Mouse (Mus musculus) granulocyte monocyte progenitor cell, adult 5-6 weeks (primary cell): ENCODE data around the gene Dad1. TPM values are rescaled to one million over a fixed set of nuclear protein-coding genes. Genes with fewer than 3 reads are reported as not detected.

Experiments
- ATAC-seq: replicated peaks from 2 replicates; pipeline ENCODE4 v1.8.0; 2016; ENCODE audit warnings: mild to moderate bottlenecking, moderate TSS enrichment, inconsistent platforms; ENCODE audit not compliant: poor library complexity, severe bottlenecking
- total RNA-seq, 2 experiments: library from RNA; stranded (forward) in 1 of 2; stranded (reverse) in 1 of 2; fragments of 200-712, 200-1000 nt in 1 of 2; fragments of >200 nt in 1 of 2; fragmentation: Nextera tagmentation in 1 of 2; gene quantifications; 2 replicates each; pipeline ENCODE4 v1.2.3; 2014 to 2017

Gene Dad1
- total RNA-seq, 2 experiments from 2014 or later: 177 to 260 TPM

DNA sequence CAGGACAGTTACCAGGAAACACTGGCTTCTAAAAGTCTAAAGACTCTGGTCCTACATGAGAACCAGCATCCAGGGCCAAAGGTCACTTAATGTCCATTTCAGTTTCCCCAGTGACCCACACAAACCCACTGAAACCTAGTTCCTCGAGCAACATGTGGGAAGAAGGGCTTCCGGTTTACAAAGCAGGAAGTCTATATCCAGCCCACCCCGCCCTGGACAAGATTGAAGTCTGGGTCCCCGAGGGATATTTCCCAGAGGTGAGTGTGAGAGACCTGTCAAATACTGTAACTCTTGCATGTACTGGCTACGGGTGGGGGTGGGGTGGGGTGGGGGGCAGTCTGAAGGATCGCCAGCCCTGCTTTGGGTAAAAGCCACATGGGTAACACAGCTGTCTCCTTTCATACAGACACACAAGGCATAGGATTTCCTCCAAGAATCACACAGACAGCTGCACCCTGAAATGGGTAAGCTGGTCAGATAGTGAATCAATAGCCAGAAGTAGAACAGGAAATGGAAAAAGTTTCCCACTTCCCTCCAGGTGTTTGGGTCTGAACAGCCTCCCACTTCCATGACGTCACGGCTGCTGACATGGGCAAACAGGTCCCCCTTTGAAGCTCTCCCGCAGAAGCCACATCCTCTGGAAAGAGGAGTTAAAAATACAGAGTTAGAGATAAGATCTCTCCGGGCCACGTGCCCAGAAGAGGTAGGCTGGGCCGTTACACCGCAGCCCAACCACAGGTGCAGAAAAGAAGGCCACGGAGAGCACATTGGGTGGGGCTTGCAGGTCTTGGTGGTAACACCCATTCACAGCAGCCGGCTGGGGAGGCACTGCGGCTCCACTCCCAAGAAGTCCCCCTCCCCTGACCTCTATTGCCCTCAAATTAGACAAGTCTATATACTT lies 26.7 kb downstream of the Dad1 start:
- peak; percentile 70 for ATAC-seq

DNA sequence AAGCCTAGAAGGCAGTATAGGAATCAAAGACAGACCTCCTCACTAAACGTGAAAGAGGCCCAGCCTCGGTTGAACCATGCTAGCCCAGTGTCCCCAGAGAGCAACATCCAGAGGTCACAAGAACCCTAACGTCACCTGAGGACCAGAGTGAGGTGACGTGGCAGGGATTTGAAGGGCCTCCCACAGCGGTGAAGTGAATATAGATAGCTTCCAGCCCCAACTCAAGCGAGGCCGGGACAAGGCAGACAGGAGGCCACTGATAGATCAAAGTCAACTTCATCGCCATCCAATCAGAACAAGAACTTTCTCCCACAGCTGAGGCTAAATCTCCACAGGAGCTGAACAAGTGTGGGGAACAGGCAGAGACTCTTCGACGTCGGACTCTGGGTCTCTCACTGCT lies 28.2 kb downstream of the Dad1 start:
- no peak for ATAC-seq

DNA sequence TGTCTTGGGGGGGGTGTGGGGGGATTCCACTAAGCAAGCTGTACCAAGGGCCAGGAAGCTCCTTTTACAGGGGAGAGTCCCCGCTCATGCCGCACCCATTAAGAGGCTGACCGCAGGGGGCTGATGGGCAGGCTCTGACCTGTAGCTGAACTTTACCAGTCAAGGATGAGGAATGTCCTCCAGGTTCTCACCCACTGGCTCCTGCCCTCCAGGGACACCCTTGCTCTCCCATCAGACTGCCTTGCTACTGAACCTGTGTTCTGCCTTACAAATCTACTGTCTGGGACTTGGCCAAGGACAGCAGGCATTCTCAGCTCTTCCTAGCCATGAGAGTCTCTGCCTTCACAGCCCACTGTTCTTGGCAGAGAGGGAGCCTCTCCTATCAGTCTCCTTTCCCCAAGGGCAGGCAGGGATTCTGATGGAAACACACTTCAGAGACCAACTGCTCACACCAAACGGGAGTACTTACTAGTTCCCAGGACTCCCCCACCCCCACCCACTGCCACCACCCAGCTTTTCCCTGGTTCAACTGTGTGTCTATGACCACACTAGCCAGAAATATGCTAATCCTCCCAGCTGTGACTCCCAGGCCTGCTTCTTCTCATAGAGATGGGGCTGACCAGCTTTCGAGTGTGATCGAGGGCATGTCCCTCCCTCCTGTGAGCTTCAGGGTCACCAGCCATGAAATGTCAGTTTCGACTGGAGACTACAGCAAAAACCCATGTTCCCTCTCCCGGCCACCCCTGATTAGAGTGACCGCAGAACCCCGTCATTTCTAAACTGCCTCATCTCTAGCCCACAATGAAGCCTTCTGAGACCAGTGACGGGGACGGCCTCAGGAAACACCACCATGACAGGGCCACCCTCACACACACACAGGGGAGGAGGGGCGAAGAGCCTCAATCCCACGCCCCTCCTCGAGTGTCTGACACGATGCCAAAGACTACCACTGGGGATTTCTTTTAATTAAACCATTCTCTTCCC lies 29.1 kb downstream of the Dad1 start:
- peak; percentile 53 for ATAC-seq

DNA sequence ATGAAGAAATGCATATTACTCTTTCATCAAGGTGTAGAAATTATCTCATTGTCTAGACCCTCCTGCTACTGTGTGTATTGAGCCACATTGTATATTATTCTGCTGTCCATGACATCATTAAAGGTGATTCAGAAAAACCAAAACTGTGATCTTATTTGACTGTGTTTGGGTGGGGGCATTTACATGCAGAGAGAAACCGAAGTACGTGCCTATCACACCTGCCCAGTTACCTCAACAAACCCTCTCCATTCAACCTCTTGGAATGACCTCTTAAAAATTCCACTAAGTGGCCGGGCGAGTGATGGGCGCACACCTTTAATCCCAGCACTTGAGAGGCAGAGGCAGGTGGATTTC lies 29.9 kb downstream of the Dad1 start:
- no peak for ATAC-seq

DNA sequence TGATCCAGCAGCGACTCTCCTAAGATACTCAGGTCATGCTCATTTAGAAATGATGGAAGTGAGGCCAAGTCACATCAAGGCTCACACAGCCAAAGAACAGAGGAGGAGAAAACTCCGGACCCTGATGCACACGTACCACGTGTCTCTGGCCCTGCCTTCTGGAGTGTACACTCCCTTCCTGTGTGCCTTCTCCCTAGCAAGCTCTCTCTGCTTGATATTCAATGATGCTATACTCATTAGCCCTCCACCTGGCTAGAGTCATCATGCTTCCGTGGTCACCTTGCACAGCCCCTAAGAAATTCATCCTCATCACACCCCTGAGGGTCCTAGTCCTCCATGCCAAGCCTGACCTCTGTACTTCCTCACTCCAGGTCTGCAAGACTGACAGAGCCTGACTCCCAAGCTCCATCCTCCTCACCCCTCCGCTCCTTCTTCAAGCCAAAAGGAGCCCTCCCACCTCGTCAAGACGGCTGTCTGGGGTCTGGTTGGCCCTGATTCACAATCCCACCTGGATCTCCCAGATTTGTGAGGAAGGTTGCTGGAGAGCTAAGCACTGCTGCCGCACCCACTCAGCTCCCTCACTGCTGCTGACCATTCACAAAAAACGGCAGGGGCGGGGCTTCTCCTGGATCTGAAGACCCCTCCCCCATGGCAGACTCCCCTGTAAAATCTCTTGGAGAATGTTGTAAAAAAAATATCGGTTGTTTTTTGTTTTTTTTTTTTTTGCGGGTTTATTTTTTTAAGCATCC lies 30.4 kb downstream of the Dad1 start:
- no peak for ATAC-seq

DNA sequence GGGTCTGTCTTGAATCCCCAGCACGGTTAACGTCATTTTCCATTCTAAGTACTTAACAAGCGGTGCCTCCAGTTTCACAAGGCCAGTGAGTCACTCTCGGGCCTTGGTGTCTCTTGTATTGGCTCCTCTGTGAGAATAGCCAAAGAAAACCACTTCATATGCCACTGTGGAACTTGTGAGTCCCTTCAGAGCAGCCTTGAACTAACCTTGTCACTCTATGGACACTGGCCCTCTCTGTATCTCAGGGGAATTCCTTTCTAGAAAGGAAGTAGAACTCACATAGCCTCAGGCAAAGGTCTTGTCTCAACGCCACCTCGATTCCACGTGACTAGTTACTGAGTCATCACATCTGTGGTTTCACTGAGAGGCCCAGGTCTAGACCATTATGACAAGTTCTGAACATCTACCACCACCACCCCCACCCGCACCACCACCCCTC lies 31.6 kb downstream of the Dad1 start:
- peak; percentile 38 for ATAC-seq

DNA sequence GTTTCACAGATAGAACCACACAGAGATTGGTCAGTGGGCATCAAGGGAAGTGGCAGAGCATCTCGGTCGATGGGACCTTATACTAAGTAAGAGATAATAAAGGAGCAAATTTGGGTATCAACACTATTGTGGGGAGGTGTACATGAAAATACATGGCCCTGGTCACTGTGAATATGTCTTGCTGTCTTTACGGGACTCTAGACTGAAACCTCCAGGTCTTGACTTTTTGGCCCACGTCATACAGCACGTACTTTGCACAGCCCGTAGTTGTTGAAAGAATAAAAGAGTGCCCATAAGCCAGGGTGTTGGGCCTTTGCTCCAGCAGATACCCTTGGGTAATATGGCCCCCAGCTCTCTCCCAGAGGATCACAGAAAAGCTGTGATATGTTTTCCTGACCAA lies 32.3 kb downstream of the Dad1 start:
- no peak for ATAC-seq

DNA sequence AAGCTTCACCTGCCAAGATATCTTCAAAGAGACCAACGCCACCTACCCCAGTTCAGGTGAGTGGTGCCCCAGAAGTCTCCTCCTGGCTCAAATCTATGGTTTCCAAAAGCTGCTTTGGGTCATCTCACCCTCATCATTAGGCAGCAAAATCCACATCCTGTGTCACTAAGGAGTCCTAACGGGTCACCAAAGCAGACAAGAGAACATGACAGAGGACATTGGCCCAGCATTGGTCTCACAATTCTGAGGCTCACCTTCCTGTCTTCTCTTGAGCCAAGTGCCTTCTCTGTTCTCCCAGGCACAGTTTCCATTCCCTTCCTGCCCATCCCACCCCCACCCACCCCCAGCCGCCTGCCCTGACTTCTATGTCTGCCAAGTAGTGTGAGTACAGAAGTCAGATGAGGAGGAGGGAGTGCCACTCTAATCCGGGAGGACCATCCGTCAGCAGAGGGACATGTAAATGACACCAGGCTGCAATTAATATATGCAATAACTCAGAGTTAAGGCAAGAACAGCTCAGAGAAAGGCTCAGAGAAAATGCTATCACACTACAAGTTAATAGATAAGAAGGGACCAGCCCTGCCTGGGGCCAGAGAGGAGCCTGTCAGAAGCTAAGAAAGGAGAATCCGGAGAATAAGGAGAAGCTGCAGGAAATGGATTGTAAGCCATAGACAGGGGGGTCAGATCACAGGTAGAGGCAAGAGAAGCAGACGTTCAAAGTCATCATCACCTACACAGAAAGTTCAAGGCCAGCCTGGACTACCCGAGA lies 33.0 kb downstream of the Dad1 start:
- ATAC-seq: no peak

DNA sequence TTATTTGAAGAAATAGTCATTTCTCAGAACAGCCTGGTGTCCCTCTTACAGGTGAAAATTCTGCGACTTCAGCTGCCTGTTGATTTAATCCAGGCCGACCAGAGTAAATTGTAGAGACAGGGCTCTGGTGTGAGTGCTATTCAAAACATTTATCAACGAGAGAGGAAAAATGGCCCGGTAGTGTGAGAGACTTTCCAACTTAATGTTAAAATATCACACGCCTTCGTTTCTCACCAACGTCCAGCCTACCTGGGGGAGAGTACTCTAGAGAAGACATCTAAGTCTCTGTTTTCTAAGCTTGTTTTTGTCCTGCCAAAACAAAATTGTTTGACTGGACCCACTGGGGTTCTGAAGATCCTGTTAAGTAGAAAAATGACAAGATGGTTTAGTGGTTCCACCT lies 34.1 kb downstream of the Dad1 start:
- no peak for ATAC-seq

DNA sequence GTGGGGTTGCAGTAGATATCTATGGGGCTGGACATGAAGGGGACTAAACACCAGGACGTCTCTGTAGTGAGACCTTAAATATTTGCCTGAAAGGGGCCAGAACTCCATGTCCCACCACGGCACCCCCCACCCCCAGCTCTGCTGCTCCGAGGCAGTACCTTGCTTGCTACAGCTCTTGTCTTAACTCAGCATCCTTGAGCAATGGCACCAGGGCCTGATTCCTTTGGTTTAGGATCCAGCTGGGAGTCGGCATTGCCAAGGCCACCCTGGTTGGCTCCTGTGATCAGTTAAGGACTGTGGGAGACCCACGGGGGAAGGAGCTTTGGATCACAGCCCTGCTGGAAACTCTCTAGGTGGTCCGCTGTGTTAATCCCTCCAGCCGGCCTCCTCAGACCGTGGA lies 34.6 kb downstream of the Dad1 start:
- no peak for ATAC-seq

DNA sequence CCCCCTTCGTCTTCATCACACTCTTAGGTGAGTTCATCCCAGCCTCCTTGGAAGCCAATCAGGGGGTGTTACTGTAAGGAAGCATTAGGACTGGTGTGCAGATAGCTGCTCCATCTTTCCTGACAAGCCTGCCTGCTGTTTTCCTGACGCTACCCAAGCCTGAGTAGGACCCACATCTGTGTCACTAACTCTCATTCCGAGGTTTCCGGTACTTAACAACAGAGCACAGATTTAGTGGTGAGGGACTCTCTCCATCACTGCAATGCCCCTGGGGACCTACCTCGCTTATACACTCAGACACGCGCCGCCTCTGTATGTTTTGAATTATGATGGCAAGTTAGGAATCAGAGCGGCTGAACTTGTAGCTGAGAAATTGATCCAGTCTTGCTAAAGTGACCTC lies 35.2 kb downstream of the Dad1 start:
- ATAC-seq: no peak

DNA sequence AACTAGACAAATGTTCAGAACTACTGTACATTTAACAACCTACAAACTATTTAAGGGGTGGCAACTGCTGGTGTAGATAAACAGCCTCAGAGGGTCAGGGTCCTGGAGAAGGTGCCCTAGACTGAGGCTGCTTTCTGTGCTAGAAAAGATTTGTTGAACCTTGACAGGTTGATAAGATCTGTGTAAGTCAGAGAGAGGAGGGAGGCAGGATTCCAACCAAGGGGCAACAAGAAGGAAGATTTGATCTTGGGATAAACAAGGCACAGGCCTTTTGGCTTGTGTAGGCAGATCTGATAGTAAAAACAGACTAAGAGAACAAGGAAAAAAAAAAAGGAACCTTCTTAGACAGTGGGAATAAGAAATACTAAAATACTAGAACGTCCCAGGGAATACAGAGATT lies 35.7 kb downstream of the Dad1 start:
- ATAC-seq: no peak

DNA sequence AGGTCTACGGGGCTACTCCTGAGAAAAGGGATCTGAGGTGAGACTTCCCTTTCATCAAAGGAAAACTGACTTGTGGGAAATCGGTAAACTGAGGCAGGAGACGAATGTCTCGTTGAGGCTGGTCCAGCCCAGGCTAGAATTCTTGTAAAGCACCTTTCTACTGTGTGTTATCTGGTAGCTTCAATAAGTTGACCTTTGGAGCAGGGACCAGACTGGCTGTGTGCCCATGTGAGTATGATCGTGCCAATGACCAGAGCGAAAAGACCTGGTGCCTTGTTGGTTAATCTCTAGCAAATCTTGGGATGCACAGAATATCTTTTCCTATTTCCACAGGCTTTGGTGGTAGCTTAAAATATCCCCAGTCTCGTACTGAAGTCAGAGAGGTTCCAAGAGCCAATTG lies 37.8 kb downstream of the Dad1 start:
- ATAC-seq: no peak

DNA sequence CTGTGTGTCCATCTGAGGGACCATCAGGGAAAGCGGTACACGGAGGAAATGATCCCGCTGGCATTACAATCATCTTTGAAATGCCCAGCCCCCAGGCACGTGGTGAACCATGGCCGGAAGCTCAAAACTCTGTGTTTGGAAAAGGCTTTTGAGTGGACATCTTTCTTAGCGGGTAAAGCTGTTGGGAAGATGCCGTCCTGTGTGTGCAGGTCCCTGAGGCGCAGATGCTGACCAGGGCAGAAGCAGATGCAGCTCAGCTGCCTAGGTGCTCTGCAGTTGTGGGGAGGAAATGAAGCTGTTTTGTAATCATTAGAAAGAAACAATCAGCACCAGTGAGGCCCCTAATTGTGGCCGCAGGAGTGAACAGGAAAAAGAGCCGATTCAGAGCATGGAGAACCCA lies 39.0 kb downstream of the Dad1 start:
- ATAC-seq: no peak

DNA sequence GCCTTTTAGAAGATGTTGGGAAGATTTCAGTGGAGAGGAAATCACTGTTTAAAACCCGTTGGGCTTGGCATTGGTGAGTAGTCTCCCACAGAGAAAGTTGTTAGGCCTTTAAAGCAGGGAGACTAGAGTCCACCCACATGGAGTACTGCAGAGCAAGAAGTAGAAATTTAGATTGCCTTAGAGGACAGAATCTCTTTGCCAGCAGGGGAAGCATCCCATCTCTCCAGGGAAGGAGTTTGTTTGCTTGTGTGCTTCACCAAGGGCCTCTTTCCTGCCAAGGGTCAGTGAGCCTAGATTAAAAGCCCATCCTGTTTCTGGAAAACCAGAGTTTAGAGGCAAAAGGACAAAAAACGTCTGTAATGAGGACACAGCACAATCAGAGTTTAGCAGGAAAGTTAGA lies 39.4 kb downstream of the Dad1 start:
- no peak for ATAC-seq

DNA sequence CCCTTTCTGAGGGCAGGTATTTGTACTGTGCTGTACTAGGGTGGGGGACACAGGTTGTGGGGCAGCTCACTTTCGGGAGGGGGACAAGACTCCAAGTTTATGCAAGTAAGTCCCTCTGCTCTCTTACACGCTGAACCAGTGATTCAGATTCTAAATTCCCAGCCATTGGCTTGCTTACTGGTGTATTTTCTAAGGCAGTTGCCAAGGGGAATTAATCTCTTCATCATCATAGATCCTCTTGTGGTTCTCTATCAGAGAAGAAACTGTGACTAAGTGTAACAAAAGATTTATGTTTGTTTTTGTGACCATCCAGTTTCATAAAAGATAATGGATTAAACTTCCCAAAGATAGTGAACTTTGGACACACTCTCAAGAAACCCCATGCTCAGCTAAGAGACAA lies 40.2 kb downstream of the Dad1 start:
- no peak for ATAC-seq

DNA sequence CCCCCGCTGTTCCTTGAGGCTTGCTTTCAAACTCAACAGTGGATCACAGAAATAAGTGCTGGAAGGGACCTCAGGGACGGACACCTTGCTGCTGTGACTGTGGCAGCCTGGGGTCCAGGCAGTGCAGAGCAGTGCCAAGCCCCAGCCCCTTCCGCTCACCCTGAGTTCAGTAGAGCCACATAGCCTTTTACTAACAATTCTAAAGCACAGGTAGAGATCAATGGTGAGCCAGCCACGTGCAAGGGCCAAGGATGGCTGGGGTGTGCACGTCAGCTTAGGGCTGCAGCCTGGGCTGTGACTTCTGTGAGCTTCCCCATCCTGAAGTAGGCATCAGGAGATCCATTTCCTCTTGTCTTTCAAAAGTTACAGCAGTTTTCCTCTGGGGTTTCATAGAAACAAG lies 42.1 kb downstream of the Dad1 start:
- no peak for ATAC-seq

DNA sequence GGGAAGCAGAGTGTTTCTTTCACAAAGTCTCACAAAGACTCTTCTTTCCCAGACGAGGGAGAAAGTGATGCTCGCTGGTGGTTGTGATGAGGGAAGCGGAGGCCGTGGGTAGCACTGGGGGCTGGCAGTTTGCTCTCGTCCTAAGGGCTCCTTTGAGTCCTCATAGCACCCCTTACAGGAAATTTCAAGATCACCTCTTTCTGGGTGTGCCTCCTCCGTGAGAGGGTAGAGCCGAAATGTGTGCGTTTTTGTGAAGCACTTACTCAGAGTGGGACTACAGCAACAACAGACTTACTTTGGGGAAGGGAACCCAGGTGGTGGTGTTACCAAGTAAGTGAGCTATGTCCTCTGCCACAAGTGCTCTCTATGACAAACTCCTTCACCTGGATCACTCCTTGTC lies 42.7 kb downstream of the Dad1 start:
- no peak for ATAC-seq

DNA sequence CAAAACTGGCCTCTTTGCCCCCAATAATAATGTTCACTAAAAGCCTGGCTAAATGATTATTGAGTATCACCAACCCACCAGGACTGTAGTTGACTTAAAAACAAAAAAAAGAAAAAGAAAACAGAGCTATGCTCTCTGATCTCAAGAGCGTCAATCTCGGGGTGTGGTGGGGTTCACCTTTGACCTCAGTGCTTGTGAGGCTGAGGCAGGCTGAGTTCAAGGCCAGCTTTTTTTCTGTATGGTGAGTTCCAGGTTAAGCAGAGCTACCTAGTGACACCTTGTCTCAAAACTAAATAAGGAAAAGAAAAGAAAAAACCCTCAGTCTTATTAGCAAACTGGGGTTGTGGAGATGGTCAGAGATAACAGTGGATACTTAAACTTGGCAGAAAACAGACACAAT lies 43.5 kb downstream of the Dad1 start:
- ATAC-seq: no peak

DNA sequence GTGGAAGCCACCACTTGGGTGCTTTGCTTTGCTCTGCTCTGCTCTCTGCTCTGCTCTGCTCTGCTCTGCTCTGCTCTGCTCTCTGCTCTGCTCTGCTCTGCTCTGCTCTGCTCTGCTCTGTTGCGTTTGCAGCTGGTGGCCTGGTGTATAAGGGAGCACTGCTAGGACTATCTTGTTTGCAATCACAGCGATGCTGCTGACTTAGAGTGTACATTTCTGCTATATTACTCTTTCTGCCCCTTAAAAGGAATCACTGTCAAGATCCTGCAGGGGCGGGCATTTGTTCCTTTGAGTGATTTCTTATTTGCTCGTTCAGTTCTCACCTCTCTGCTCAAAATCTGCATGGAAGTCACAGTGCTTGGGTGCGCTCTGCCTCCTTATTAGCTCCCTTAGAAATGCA lies 44.0 kb downstream of the Dad1 start:
- no peak for ATAC-seq
